In the genomic region with DNA sequence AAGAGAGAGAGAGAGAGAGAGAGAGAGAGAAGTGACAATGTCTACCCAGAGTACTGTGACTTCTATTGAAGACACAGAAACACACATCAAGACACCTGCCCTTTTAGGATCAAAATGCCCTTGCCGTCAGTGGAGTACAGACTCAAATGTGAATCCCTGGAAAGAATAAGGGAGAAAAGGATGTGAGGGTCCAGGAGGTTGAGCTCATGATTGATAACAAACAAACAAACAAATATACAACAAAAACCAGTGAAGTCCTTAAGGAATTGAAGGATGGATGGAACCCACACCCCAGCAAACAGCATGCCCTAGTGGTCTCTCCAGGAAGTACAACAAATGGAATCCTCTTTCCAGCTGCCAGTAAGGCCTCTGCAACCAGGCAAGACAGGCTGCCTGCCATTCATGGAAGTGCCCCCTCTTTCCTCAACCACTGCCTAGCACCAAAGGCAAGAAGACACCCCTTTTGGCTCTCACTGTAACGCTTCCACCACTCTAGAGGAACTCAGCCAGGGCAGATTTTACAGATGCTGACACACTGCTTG, we compare ENCODE assay signal across 9 mouse cellular contexts. TPM values are rescaled to one million over a fixed set of nuclear protein-coding genes. Genes with fewer than 3 reads are reported as not detected.
DNase-seq lines count a peak whose midpoint lies in the region; ATAC-seq lines count a peak whose summit lies in the region.
"Had no signal": no experiment of that assay in that cellular context is flagged by ENCODE, and none has a peak within 500 bp of the region (broad histone marks: within the 10 kb centered on the region; RNA-seq: fewer than 3 reads in every experiment).

No protein-coding gene starts in this region.

- no peaks in the 10 kb centered on the region for H3K27me3 ChIP-seq in heart, embryonic 11.5 days (ENCODE audit: control insufficient read depth, insufficient read depth, low read length)
- H3K27me3 ChIP-seq in heart, embryonic 15.5 days: no peaks in the 10 kb centered on the region

- H3K9me3 ChIP-seq in heart, embryonic 11.5 days (replicated peaks; ENCODE audit: control insufficient read depth, low read length): no peaks in the 10 kb centered on the region
- no peaks in the 10 kb centered on the region for H3K9me3 ChIP-seq in heart, embryonic 15.5 days (replicated peaks)

- 41% methylated on average over 2 of the region's 2 CpGs for WGBS in heart, embryonic 11.5 days (ENCODE audit: insufficient replicate concordance)
- 48% methylated on average over 2 of the region's 2 CpGs for WGBS in heart, embryonic 15.5 days

- H3K4me2 ChIP-seq in heart, embryonic 11.5 days: no peak overlapping the region
- peak overlapping the region; percentile 56 for H3K4me2 ChIP-seq in heart, embryonic 15.5 days

- H3K27ac ChIP-seq in heart, embryonic 11.5 days (ENCODE audit: low read depth, low read length): no peak overlapping the region
- H3K27ac ChIP-seq in heart, embryonic 15.5 days: peak overlapping the region; percentile 46; the same call in 1 of the 2 replicates
- H3K27ac ChIP-seq: macrophage had no signal

- DNase-seq in heart, adult 18-20 months: peak; percentile 61 to 83
- peak; percentile 35 for DNase-seq in CD4-positive helper T cell, adult 2 months (ENCODE audit: low read depth, low spot score)
- peak; percentile 78 for DNase-seq in adipocyte (ENCODE audit: low spot score)
- DNase-seq in layer of hippocampus, postnatal 10 days (ENCODE audit: low spot score in 2 of 2): peak; percentile 68 to 73
- DNase-seq in spleen, postnatal 36 days (ENCODE audit: low spot score in 2 of 2): no peak

- no peaks in the 10 kb centered on the region for H3K36me3 ChIP-seq in heart, embryonic 11.5 days (ENCODE audit: control insufficient read depth, insufficient read depth, low read length)
- H3K36me3 ChIP-seq in heart, embryonic 15.5 days: no peaks in the 10 kb centered on the region

- no peak overlapping the region for H3K9ac ChIP-seq in heart, embryonic 11.5 days (ENCODE audit: low read depth, low read length)
- H3K9ac ChIP-seq in heart, embryonic 15.5 days: no peak overlapping the region

- peaks cover 34% of the 10 kb centered on the region for H3K4me1 ChIP-seq in heart, embryonic 11.5 days (ENCODE audit: control insufficient read depth, insufficient read depth, low read length)
- H3K4me1 ChIP-seq in heart, embryonic 15.5 days (replicated peaks): peaks cover 51% of the 10 kb centered on the region

- ATAC-seq in heart, embryonic 11.5 days (replicated peaks; ENCODE audit: insufficient number of reproducible peaks, low FRiP score, low TSS enrichment): no peak
- no peak for ATAC-seq in heart, embryonic 15.5 days (replicated peaks; ENCODE audit: insufficient number of reproducible peaks, insufficient read depth, low FRiP score, low read depth)
- 0 out of 2 replicates have a peak, but pooled peaks have one; percentile 33 for ATAC-seq in megakaryocyte progenitor cell, adult 5-6 weeks (replicated peaks; ENCODE audit: poor library complexity)

- H3K4me3 ChIP-seq in heart, embryonic 11.5 days (ENCODE audit: low read depth, low read length): no peak overlapping the region
- H3K4me3 ChIP-seq in heart, embryonic 15.5 days: peak overlapping the region; percentile 30; the same call in 1 of the 2 replicates

RNA-seq across cellular contexts. Expression of a gene that starts 4.9 kb away (rescaled TPM):
- total RNA-seq in heart, adult 18-20 months (2021): 1 to 10 TPM; 4.8 to 6.5 TPM
- polyA plus RNA-seq in heart, embryonic 11.5 days (2014; fragmentation: Nextera tagmentation; extraction: Ambion mirVana): 8.0 TPM in 2 replicates
- 7.7 and 11.0 TPM in 2 replicates for polyA plus RNA-seq in heart, embryonic 15.5 days (2015; fragmentation: Nextera tagmentation; extraction: Ambion mirVana)
- total RNA-seq in layer of hippocampus, postnatal 10 days (2021): 1 to 10 TPM; 2.5 to 2.7 TPM
- total RNA-seq in megakaryocyte progenitor cell, adult 5-6 weeks (2015): 2.7 and 3.5 TPM in 2 replicates
- total RNA-seq in megakaryocyte progenitor cell, adult 5-6 weeks (2017): 5.4 and 6.4 TPM in 2 replicates

RNA-seq across cellular contexts. Expression of a gene that starts 14.0 kb away (rescaled TPM):
- 100 to 1,000 TPM; 122 to 150 TPM for total RNA-seq in heart, adult 18-20 months (2021)
- polyA plus RNA-seq in heart, embryonic 11.5 days (2014; fragmentation: Nextera tagmentation; extraction: Ambion mirVana): 242 and 250 TPM in 2 replicates
- polyA plus RNA-seq in heart, embryonic 15.5 days (2015; fragmentation: Nextera tagmentation; extraction: Ambion mirVana): 196 and 285 TPM in 2 replicates
- 100 to 1,000 TPM; 109 to 138 TPM for total RNA-seq in layer of hippocampus, postnatal 10 days (2021)
- total RNA-seq in megakaryocyte progenitor cell, adult 5-6 weeks (2015): 118 and 124 TPM in 2 replicates
- total RNA-seq in megakaryocyte progenitor cell, adult 5-6 weeks (2017): 75.1 and 86.7 TPM in 2 replicates

RNA-seq across cellular contexts. Expression of a gene that starts 18.7 kb away (rescaled TPM):
- 10 to 100 TPM; 12.4 to 15.3 TPM for total RNA-seq in heart, adult 18-20 months (2021)
- 84.3 and 90.2 TPM in 2 replicates for polyA plus RNA-seq in heart, embryonic 11.5 days (2014; fragmentation: Nextera tagmentation; extraction: Ambion mirVana)
- polyA plus RNA-seq in heart, embryonic 15.5 days (2015; fragmentation: Nextera tagmentation; extraction: Ambion mirVana): 91.2 and 125 TPM in 2 replicates
- 10 to 100 TPM; 39.1 to 41.0 TPM for total RNA-seq in layer of hippocampus, postnatal 10 days (2021)
- 2.1 and 4.5 TPM in 2 replicates for total RNA-seq in megakaryocyte progenitor cell, adult 5-6 weeks (2015)
- 3.0 and 4.1 TPM in 2 replicates for total RNA-seq in megakaryocyte progenitor cell, adult 5-6 weeks (2017)

RNA-seq across cellular contexts. Expression of a gene that starts 51.2 kb away (rescaled TPM):
- total RNA-seq in heart, adult 18-20 months (2021): 10 to 100 TPM; 40.0 to 47.8 TPM
- 31.8 and 35.2 TPM in 2 replicates for polyA plus RNA-seq in heart, embryonic 11.5 days (2014; fragmentation: Nextera tagmentation; extraction: Ambion mirVana)
- 41.9 and 51.6 TPM in 2 replicates for polyA plus RNA-seq in heart, embryonic 15.5 days (2015; fragmentation: Nextera tagmentation; extraction: Ambion mirVana)
- 10 to 100 TPM; 40.3 to 42.2 TPM for total RNA-seq in layer of hippocampus, postnatal 10 days (2021)
- total RNA-seq in megakaryocyte progenitor cell, adult 5-6 weeks (2015): 23.5 and 25.0 TPM in 2 replicates
- 27.4 and 37.2 TPM in 2 replicates for total RNA-seq in megakaryocyte progenitor cell, adult 5-6 weeks (2017)

RNA-seq across cellular contexts. Expression of a gene that starts 52.1 kb away (rescaled TPM):
- total RNA-seq in heart, adult 18-20 months (2021): 10 to 100 TPM; 82.6 to 90.6 TPM
- 61.7 and 62.5 TPM in 2 replicates for polyA plus RNA-seq in heart, embryonic 11.5 days (2014; fragmentation: Nextera tagmentation; extraction: Ambion mirVana)
- polyA plus RNA-seq in heart, embryonic 15.5 days (2015; fragmentation: Nextera tagmentation; extraction: Ambion mirVana): 53.2 and 54.4 TPM in 2 replicates
- 10 to 100 TPM; 69.3 to 70.0 TPM for total RNA-seq in layer of hippocampus, postnatal 10 days (2021)
- 49.6 and 56.2 TPM in 2 replicates for total RNA-seq in megakaryocyte progenitor cell, adult 5-6 weeks (2015)
- total RNA-seq in megakaryocyte progenitor cell, adult 5-6 weeks (2017): 37.0 and 37.9 TPM in 2 replicates

Comparison
In these comparisons a context has a peak if more than half of its experiments do, and no peak if none do; other contexts are left out.
1. DNase-seq: peak in heart, adult 18-20 months (2 of 2), CD4-positive helper T cell, adult 2 months (single experiment), adipocyte (single experiment) and layer of hippocampus, postnatal 10 days (2 of 2); none in spleen, postnatal 36 days (0 of 2).